Comparison of ENCODE assay signal across 8 mouse cellular contexts in genomic region chr14:75457221-75457600, GRCm38 (mm10). TPM values are rescaled to one million over a fixed set of nuclear protein-coding genes. Genes with fewer than 3 reads are reported as not detected.
A peak's percentile ranks its signal among the peaks of the same experiment; 100 is the strongest.
DNase-seq lines count a peak whose midpoint lies in the region; ATAC-seq and TF ChIP-seq lines count a peak whose summit lies in the region.

No protein-coding gene starts in this region.

- no peaks in the 10 kb centered on the region for H3K9me3 ChIP-seq in forebrain, embryonic 11.5 days (ENCODE audit: control insufficient read depth, low read length)
- no peaks in the 10 kb centered on the region for H3K9me3 ChIP-seq in liver, embryonic 13.5 days (replicated peaks)

- peaks cover 5% of the 10 kb centered on the region; the same call in 1 of the 2 replicates for H3K4me1 ChIP-seq in kidney, adult 2 months (ENCODE audit: control insufficient read depth, insufficient read depth, low read length)
- H3K4me1 ChIP-seq in bone marrow macrophage, adult 2 months (ENCODE audit: control insufficient read depth, insufficient read depth, low read length) = no peaks in the 10 kb centered on the region
- peaks cover 16% of the 10 kb centered on the region; the same call in 1 of the 2 replicates for H3K4me1 ChIP-seq in forebrain, embryonic 11.5 days (replicated peaks; ENCODE audit: control insufficient read depth, insufficient read depth, low read length)
- H3K4me1 ChIP-seq in liver, embryonic 13.5 days (replicated peaks) = 0 out of 2 replicates have a peak, but pooled peaks cover 3% of the 10 kb centered on the region

- no peak for DNase-seq in kidney, adult 2 months
- DNase-seq in kidney, adult 18-20 months = no peak
- DNase-seq in forebrain, embryonic 11.5 days (ENCODE audit: low spot score) = no peak
- DNase-seq in liver, embryonic 13.5 days = no peak
- no peak for DNase-seq in adrenal gland, adult 8-10 months
- no peak for DNase-seq in cerebellum, adult 8-10 months

- H3K4me3 ChIP-seq in kidney, adult 2 months (ENCODE audit: insufficient read depth, low read depth, low read length) = peak overlapping the region; percentile 37; the same call in 1 of the 2 replicates
- H3K4me3 ChIP-seq in bone marrow macrophage, adult 2 months (ENCODE audit: insufficient read depth, low read length) = 0 out of 2 replicates have a peak overlapping the region, but pooled peaks have one; percentile 23
- H3K4me3 ChIP-seq in forebrain, embryonic 11.5 days (ENCODE audit: low read depth, low read length) = peak overlapping the region; percentile 37
- H3K4me3 ChIP-seq in liver, embryonic 13.5 days (replicated peaks) = peak overlapping the region; percentile 23; the same call in 1 of the 2 replicates

- no peak overlapping the region for H3K27ac ChIP-seq in kidney, adult 2 months (ENCODE audit: insufficient read depth, low read depth, low read length)
- H3K27ac ChIP-seq in bone marrow macrophage, adult 2 months (ENCODE audit: insufficient read depth, low read depth, low read length) = no peak overlapping the region
- peak overlapping the region; percentile 75 for H3K27ac ChIP-seq in forebrain, embryonic 11.5 days (ENCODE audit: low read depth, low read length)
- no peak overlapping the region for H3K27ac ChIP-seq in liver, embryonic 13.5 days

- ATAC-seq in forebrain, embryonic 11.5 days (replicated peaks; ENCODE audit: low FRiP score) = peak; percentile 49
- no peak for ATAC-seq in liver, embryonic 13.5 days (ENCODE audit: low read depth)
- ATAC-seq in cerebellum, adult (ENCODE audit: insufficient number of reproducible peaks, low FRiP score, low TSS enrichment) = no peak; the same call in 1 of the 2 replicates

- no peaks in the 10 kb centered on the region for H3K36me3 ChIP-seq in kidney, adult 2 months (ENCODE audit: control insufficient read depth, insufficient read depth, low read length)
- H3K36me3 ChIP-seq in forebrain, embryonic 11.5 days (ENCODE audit: control insufficient read depth, insufficient read depth, low read length) = no peaks in the 10 kb centered on the region
- H3K36me3 ChIP-seq in liver, embryonic 13.5 days = no peaks in the 10 kb centered on the region

- WGBS in kidney, adult 2 months = 32% methylated on average over 8 of the region's 8 CpGs
- 19% methylated on average over 8 of the region's 8 CpGs for WGBS in forebrain, embryonic 11.5 days
- WGBS in liver, embryonic 13.5 days (ENCODE audit: insufficient replicate concordance) = 42% methylated on average over 8 of the region's 8 CpGs

- TF ChIP-seq POLR2A in kidney, adult 2 months (IDR thresholded peaks at IDR 0.05; ENCODE audit: low read depth, low read length) = no peak
- no peak for TF ChIP-seq POLR2A in bone marrow macrophage, adult 2 months (IDR thresholded peaks at IDR 0.05; ENCODE audit: borderline replicate concordance, low read depth, low read length)

- peak overlapping the region; percentile 74 for H3K4me2 ChIP-seq in forebrain, embryonic 11.5 days (ENCODE audit: low read depth, low read length, severe bottlenecking)
- H3K4me2 ChIP-seq in liver, embryonic 13.5 days = peak overlapping the region; percentile 49

- H3K27me3 ChIP-seq in kidney, adult 2 months (replicated peaks; ENCODE audit: control insufficient read depth, insufficient read depth, low read length) = no peaks in the 10 kb centered on the region
- H3K27me3 ChIP-seq in forebrain, embryonic 11.5 days (ENCODE audit: control insufficient read depth, insufficient read depth, low read length) = no peaks in the 10 kb centered on the region
- peaks cover 29% of the 10 kb centered on the region for H3K27me3 ChIP-seq in liver, embryonic 13.5 days

- TF ChIP-seq CTCF in kidney, adult 2 months (conservative IDR thresholded peaks at IDR 0.05; ENCODE audit: insufficient read depth, insufficient read length, low read depth, low read length) = no peak
- no peak for TF ChIP-seq CTCF in bone marrow macrophage, adult 2 months (IDR thresholded peaks at IDR 0.05; ENCODE audit: low read depth, low read length)

- peak overlapping the region; percentile 65 for H3K9ac ChIP-seq in forebrain, embryonic 11.5 days (ENCODE audit: low read length)
- no peak overlapping the region for H3K9ac ChIP-seq in liver, embryonic 13.5 days

RNA-seq across cellular contexts. Expression of gene Siah3, which starts 1.4 kb away (rescaled TPM):
- polyA plus RNA-seq in kidney, adult 2 months (2012; rRNA removed) = not detected in 2 replicates
- not detected in 2 replicates for polyA plus RNA-seq in bone marrow macrophage, adult 2 months (2012; ENCODE audit: insufficient read depth, insufficient read length, missing spikeins)
- polyA plus RNA-seq in forebrain, embryonic 11.5 days (2014; fragmentation: Nextera tagmentation; extraction: Ambion mirVana) = 5.5 TPM in 2 replicates
- polyA plus RNA-seq in liver, embryonic 13.5 days (2015; fragmentation: Nextera tagmentation; extraction: Ambion mirVana) = 0.06 and 0.08 TPM in 2 replicates
- total RNA-seq in adrenal gland, adult 8-10 months (2022) = under 1 TPM; 0.07 to 0.25 (median 0.17) TPM
